Mouse (Mus musculus) MEL (cell line): ENCODE data around the gene Tex264.

Experiments used
- CTCF ChIP-seq, 3 experiments: IDR thresholded peaks in 2 of 3; conservative IDR thresholded peaks in 1 of 3; 2 replicates each; pipeline ENCODE4 v1.5.1; 2011 to 2012; ENCODE audit warnings: low read length in 3 of 3, low read depth in 2 of 3, mild to moderate bottlenecking in 2 of 3, improper control_type of control experiment in 1 of 3, inconsistent platforms in 1 of 3, mixed read lengths in 1 of 3, moderate library complexity in 1 of 3; ENCODE audit not compliant: control insufficient read depth in 1 of 3, insufficient read depth in 1 of 3, poor library complexity in 1 of 3, severe bottlenecking in 1 of 3
- EP300 ChIP-seq, 2 experiments: IDR thresholded peaks; 2 replicates each; pipeline ENCODE4 v1.6.1; 2011; ENCODE audit warnings: improper control_type of control experiment in 2 of 2, low read length in 2 of 2, low read depth in 1 of 2, mild to moderate bottlenecking in 1 of 2
- GABPA ChIP-seq: IDR thresholded peaks from 2 replicates; pipeline ENCODE4 v1.6.1; 2012; ENCODE audit warnings: low read depth, mild to moderate bottlenecking, inconsistent platforms, low read length, improper control_type of control experiment, moderate library complexity
- GATA1 ChIP-seq: IDR thresholded peaks from 2 replicates; pipeline ENCODE4 v1.6.1; 2011; ENCODE audit warnings: low read depth, low read length, improper control_type of control experiment
- MAFK ChIP-seq: IDR thresholded peaks from 2 replicates; pipeline ENCODE4 v1.6.1; 2011; ENCODE audit warnings: low read depth, mild to moderate bottlenecking, low read length, improper control_type of control experiment, borderline replicate concordance
- MEF2A ChIP-seq: IDR thresholded peaks from 2 replicates; pipeline ENCODE4 v1.6.1; 2014; ENCODE audit warnings: low read depth, mild to moderate bottlenecking, inconsistent platforms, low read length, improper control_type of control experiment; ENCODE audit not compliant: poor library complexity, insufficient replicate concordance, severe bottlenecking; ENCODE audit errors: extremely low read depth
- POLR2A ChIP-seq, 2 experiments: IDR thresholded peaks; 2 replicates each; pipeline ENCODE4 v1.6.1; 2011 to 2012; ENCODE audit warnings: low read length in 2 of 2, mild to moderate bottlenecking in 2 of 2, control low read depth in 1 of 2, improper control_type of control experiment in 1 of 2, low read depth in 1 of 2, moderate library complexity in 1 of 2; ENCODE audit not compliant: control insufficient read depth in 1 of 2, insufficient read depth in 1 of 2, poor library complexity in 1 of 2
- POLR2AphosphoS2 ChIP-seq: IDR thresholded peaks from 2 replicates; pipeline ENCODE4 v1.6.1; 2011; ENCODE audit warnings: low read length, improper control_type of control experiment
- RAD21 ChIP-seq: IDR thresholded peaks from 2 replicates; pipeline ENCODE4 v1.6.1; 2011; ENCODE audit warnings: mild to moderate bottlenecking, low read depth, low read length, improper control_type of control experiment
- RCOR1 ChIP-seq: IDR thresholded peaks from 2 replicates; pipeline ENCODE4 v1.6.1; 2012; ENCODE audit warnings: low read depth, mild to moderate bottlenecking, inconsistent platforms, low read length, improper control_type of control experiment
- SIN3A ChIP-seq: IDR thresholded peaks from 2 replicates; pipeline ENCODE4 v1.6.1; 2012; ENCODE audit warnings: low read length, improper control_type of control experiment, inconsistent platforms
- TCF12 ChIP-seq: IDR thresholded peaks from 2 replicates; pipeline ENCODE4 v1.6.1; 2014; ENCODE audit warnings: low read depth, mild to moderate bottlenecking, inconsistent platforms, low read length, improper control_type of control experiment, moderate library complexity
- ZNF384 ChIP-seq: IDR thresholded peaks from 2 replicates; pipeline ENCODE4 v1.6.1; 2012; ENCODE audit warnings: low read depth, mild to moderate bottlenecking, inconsistent platforms, low read length, improper control_type of control experiment

GRCm38 (mm10) chr9:106684918-106685248 lies 844 bp downstream of the Tex264 start:
- TF ChIP-seq SIN3A (0 out of 2 replicates have a peak, but pooled peaks have one; percentile 58), ZNF384 (no peak), RCOR1 (no peak), POLR2A (IDR thresholded peaks at IDR 0.05; ENCODE audit: control insufficient read depth in 1 of 2, insufficient read depth in 1 of 2, low read depth in 1 of 2, low read length in 2 of 2, poor library complexity in 1 of 2) (no peak), RAD21 (no peak), GABPA (no peak), CTCF (IDR thresholded peaks at IDR 0.05 in 2 of 3, conservative IDR thresholded peaks at IDR 0.05 in 1 of 3; ENCODE audit: control insufficient read depth in 1 of 3, insufficient read depth in 1 of 3, low read depth in 2 of 3, low read length in 3 of 3, poor library complexity in 1 of 3, severe bottlenecking in 1 of 3) (no peak), MEF2A (no peak), EP300 (IDR thresholded peaks at IDR 0.05; ENCODE audit: low read depth in 1 of 2, low read length in 2 of 2) (no peak), GATA1 (no peak), MAFK (no peak), POLR2AphosphoS2 (no peak), TCF12 (no peak)
